Mouse (Mus musculus): ENCODE measurements around the gene Wdr74. TPM values are rescaled to one million over a fixed set of nuclear protein-coding genes. Genes with fewer than 3 reads are reported as not detected.
A peak's percentile ranks its signal among the peaks of the same experiment; 100 is the strongest.

Wdr74 gene
- total and polyA plus RNA-seq, 3 experiments: 15.7 to 19.2 (median 18.7) TPM

GRCm38 (mm10) chr19:8742176-8742575 lies 6.5 kb downstream of the Wdr74 start:
- intact Hi-C loops (cut with DNase I): loop anchor here (5.0 kb wide), 1 partner anchor 75 kb away; the partner anchor contains the start of gene Ttc9c
- TF ChIP-seq CTCF (IDR thresholded peaks at IDR 0.05) (no peak), EP300 (IDR thresholded peaks at IDR 0.05; ENCODE audit: insufficient read depth, low read depth, low read length) (no peak), POLR2A (IDR thresholded peaks at IDR 0.05; ENCODE audit: insufficient read depth, low read depth, low read length) (no peak)
- 6% methylated on average over 14 of the region's 14 CpGs for WGBS
- Histone ChIP-seq H3K79me2 (replicated peaks; ENCODE audit: control insufficient read depth, insufficient read depth, low read length) (peaks cover 3% of the 10 kb centered on the region), H3K9ac (ENCODE audit: low read depth, low read length) (peak overlapping the region; percentile 74), H3K27ac (peak overlapping the region; percentile 97), H3K4me3 (peak overlapping the region; percentile 99), H3K4me1 (ENCODE audit: control insufficient read depth, insufficient read depth, low read length) (peaks cover 5% of the 10 kb centered on the region), H3K36me3 (ENCODE audit: control insufficient read depth, insufficient read depth, low read length) (peaks cover 22% of the 10 kb centered on the region), H3K27me3 (ENCODE audit: control insufficient read depth, insufficient read depth, low read length) (no peaks in the 10 kb centered on the region)
- DNase-seq: no peak

DNA sequence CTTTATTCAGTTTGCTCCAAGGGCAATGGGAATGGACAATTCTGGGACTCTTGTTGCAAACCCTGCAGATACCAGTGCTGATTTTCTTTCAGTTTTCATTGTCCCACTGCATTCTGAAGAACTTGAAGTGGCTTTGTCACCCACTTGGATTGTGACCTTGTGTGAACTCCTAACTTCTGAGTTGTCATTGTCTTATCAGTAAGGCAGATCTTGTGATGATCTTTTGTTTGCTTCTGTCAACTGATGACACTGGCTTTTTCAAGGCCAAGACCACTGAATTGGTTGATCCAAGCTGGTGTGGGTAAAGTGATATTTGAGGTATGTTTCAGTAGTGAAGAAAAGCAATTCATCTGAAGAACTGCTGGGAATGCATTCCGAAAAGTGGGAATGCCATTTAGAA lies 9.8 kb downstream of the Wdr74 start:
- Histone ChIP-seq H3K27ac (no peak overlapping the region), H3K4me3 (no peak overlapping the region), H3K36me3 (ENCODE audit: control insufficient read depth, insufficient read depth, low read length) (peaks cover 28% of the 10 kb centered on the region), H3K27me3 (ENCODE audit: control insufficient read depth, insufficient read depth, low read length) (no peaks in the 10 kb centered on the region), H3K9ac (ENCODE audit: low read depth, low read length) (no peak overlapping the region), H3K79me2 (replicated peaks; ENCODE audit: control insufficient read depth, insufficient read depth, low read length) (peaks cover 3% of the 10 kb centered on the region), H3K4me1 (ENCODE audit: control insufficient read depth, insufficient read depth, low read length) (peaks cover 5% of the 10 kb centered on the region)
- intact Hi-C loops (cut with DNase I): no loop called here
- no peak for DNase-seq
- TF ChIP-seq POLR2A (IDR thresholded peaks at IDR 0.05; ENCODE audit: insufficient read depth, low read depth, low read length): no peak
- no peak for TF ChIP-seq CTCF (IDR thresholded peaks at IDR 0.05)
- TF ChIP-seq EP300 (IDR thresholded peaks at IDR 0.05; ENCODE audit: insufficient read depth, low read depth, low read length): no peak
- WGBS: 94% methylated on average over 1 of the region's 1 CpGs

GRCm38 (mm10) chr19:8747368-8747767 lies 11.7 kb downstream of the Wdr74 start:
- peaks cover 30% of the 10 kb centered on the region for H3K36me3 ChIP-seq (ENCODE audit: control insufficient read depth, insufficient read depth, low read length)
- H3K79me2 ChIP-seq (replicated peaks; ENCODE audit: control insufficient read depth, insufficient read depth, low read length): peaks cover 3% of the 10 kb centered on the region
- intact Hi-C loops (cut with DNase I): no loop called here
- H3K4me3 ChIP-seq: no peak overlapping the region
- peaks cover 3% of the 10 kb centered on the region for H3K4me1 ChIP-seq (ENCODE audit: control insufficient read depth, insufficient read depth, low read length)
- no peaks in the 10 kb centered on the region for H3K27me3 ChIP-seq (ENCODE audit: control insufficient read depth, insufficient read depth, low read length)
- H3K9ac ChIP-seq (ENCODE audit: low read depth, low read length): no peak overlapping the region
- H3K27ac ChIP-seq: no peak overlapping the region
- no peak for DNase-seq
- TF ChIP-seq CTCF (IDR thresholded peaks at IDR 0.05) (peak; percentile 58), EP300 (IDR thresholded peaks at IDR 0.05; ENCODE audit: insufficient read depth, low read depth, low read length) (no peak)
- WGBS: 83% methylated on average over 2 of the region's 2 CpGs

DNA sequence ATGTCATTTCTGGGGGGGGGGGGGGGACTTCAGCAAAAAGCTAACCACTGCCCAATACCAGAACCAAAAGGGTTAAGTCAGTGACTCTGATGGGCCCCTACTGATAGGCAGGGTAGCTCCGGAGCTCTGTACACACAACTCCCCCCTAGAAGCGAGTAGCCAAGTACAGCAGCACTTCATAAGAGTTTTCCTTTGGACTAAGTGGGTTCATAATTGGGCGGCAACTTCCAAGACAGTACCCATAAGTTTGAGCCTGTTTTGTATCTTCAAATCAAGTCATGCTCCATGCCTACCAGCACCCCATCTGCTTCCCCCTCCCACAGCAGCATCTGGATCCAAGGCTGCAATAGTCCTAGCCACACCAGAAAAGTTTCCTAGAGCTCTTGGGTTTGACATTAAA lies 20.0 kb downstream of the Wdr74 start:
- TF ChIP-seq CTCF (IDR thresholded peaks at IDR 0.05) (no peak), EP300 (IDR thresholded peaks at IDR 0.05; ENCODE audit: insufficient read depth, low read depth, low read length) (no peak), POLR2A (IDR thresholded peaks at IDR 0.05; ENCODE audit: insufficient read depth, low read depth, low read length) (no peak)
- H3K4me3 ChIP-seq: no peak overlapping the region
- DNase-seq: no peak
- no peaks in the 10 kb centered on the region for H3K27me3 ChIP-seq (ENCODE audit: control insufficient read depth, insufficient read depth, low read length)
- peaks cover 4% of the 10 kb centered on the region for H3K4me1 ChIP-seq (ENCODE audit: control insufficient read depth, insufficient read depth, low read length)
- H3K9ac ChIP-seq (ENCODE audit: low read depth, low read length): no peak overlapping the region
- H3K79me2 ChIP-seq (replicated peaks; ENCODE audit: control insufficient read depth, insufficient read depth, low read length): peaks cover 7% of the 10 kb centered on the region
- H3K36me3 ChIP-seq (ENCODE audit: control insufficient read depth, insufficient read depth, low read length): peaks cover 10% of the 10 kb centered on the region
- H3K27ac ChIP-seq: no peak overlapping the region
- 47% methylated on average over 3 of the region's 3 CpGs for WGBS
- intact Hi-C loops (cut with DNase I): loop anchor here (1.0 to 5.0 kb wide), 3 partner anchors 14 to 62 kb away; partner anchors contain the start of genes Stx5a, Tmem179b and Ttc9c

DNA sequence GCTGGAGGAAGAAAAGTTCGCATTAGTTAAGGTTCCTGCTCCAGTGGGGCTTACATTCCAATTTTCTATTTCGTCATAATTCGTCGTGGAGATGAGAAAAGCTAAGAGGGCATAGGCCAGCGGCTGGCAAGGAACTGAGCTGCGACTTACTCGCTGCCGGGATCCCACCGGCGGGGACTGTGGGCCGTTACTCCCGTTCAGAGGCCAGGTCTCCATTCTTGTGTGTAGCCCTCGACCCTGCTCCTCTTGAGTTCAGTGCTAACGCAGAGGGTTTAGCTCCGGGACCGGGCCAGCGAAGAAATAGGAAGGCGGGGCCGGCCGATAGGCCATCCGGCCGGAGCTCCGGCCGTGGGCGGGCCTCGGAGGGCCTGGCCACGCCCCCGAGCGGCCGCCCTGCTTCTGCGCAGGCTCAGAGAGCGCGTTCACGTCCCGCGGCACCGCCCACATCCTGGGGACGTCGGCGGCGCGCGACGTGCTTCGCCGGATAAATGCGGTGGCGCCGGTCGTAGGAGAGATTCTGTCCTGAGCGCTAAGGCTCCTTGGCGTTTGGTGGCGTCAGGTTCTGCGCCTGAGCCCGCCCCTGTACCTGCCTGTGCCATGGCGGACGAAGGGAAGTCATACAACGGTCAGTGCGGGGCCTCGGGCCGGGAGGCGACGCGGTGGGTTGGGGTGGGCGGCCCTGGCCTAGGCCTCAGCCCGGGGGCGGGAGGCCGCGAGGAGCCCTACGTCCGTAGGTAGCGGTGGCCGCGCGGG lies 21.2 kb downstream of the Wdr74 start, which contains the start of gene Nxf1:
Gene Nxf1, plus strand, starts transcription at position 439 of the 753 bp plus-strand sequence.
- Histone ChIP-seq H3K4me1 (ENCODE audit: control insufficient read depth, insufficient read depth, low read length) (peaks cover 4% of the 10 kb centered on the region), H3K36me3 (ENCODE audit: control insufficient read depth, insufficient read depth, low read length) (peaks cover 8% of the 10 kb centered on the region), H3K9ac (ENCODE audit: low read depth, low read length) (peak within 1 kb of the TSS; percentile 99), H3K79me2 (replicated peaks; ENCODE audit: control insufficient read depth, insufficient read depth, low read length) (peaks cover 7% of the 10 kb centered on the region), H3K4me3 (peak within 1 kb of the TSS; percentile 55), H3K27ac (peak within 1 kb of the TSS; percentile 90), H3K27me3 (ENCODE audit: control insufficient read depth, insufficient read depth, low read length) (no peaks in the 10 kb centered on the region)
- TF ChIP-seq POLR2A (IDR thresholded peaks at IDR 0.05; ENCODE audit: insufficient read depth, low read depth, low read length): peak; percentile 91
- no peak for TF ChIP-seq EP300 (IDR thresholded peaks at IDR 0.05; ENCODE audit: insufficient read depth, low read depth, low read length)
- no peak for TF ChIP-seq CTCF (IDR thresholded peaks at IDR 0.05)
- peak; percentile 95 for DNase-seq
- intact Hi-C loops (cut with DNase I): loop anchor here (1.0 to 5.0 kb wide), 3 partner anchors 16 to 60 kb away; partner anchors contain the start of genes Stx5a, Tmem179b and Ttc9c
- under 1% methylated on average over 75 of the region's 75 CpGs for WGBS

- intact Hi-C loops (cut with DNase I): loop anchor here (2.0 to 5.0 kb wide), 2 partner anchors 17 to 60 kb away; partner anchors contain the start of genes Tmem179b and Ttc9c
- Histone ChIP-seq H3K36me3 (ENCODE audit: control insufficient read depth, insufficient read depth, low read length) (peaks cover 8% of the 10 kb centered on the region), H3K4me3 (peak overlapping the region; percentile 55), H3K27ac (peak overlapping the region; percentile 90), H3K9ac (ENCODE audit: low read depth, low read length) (peak overlapping the region; percentile 99), H3K79me2 (replicated peaks; ENCODE audit: control insufficient read depth, insufficient read depth, low read length) (peaks cover 7% of the 10 kb centered on the region), H3K27me3 (ENCODE audit: control insufficient read depth, insufficient read depth, low read length) (no peaks in the 10 kb centered on the region), H3K4me1 (ENCODE audit: control insufficient read depth, insufficient read depth, low read length) (peaks cover 4% of the 10 kb centered on the region)
- WGBS: 1% methylated on average over 14 of the region's 14 CpGs
- no peak for TF ChIP-seq POLR2A (IDR thresholded peaks at IDR 0.05; ENCODE audit: insufficient read depth, low read depth, low read length)
- no peak for TF ChIP-seq CTCF (IDR thresholded peaks at IDR 0.05)
- TF ChIP-seq EP300 (IDR thresholded peaks at IDR 0.05; ENCODE audit: insufficient read depth, low read depth, low read length): no peak
- no peak for DNase-seq
These were observed 21.9 kb downstream of the Wdr74 start for GRCm38 (mm10) chr19:8757471-8757998.
